Mouse (Mus musculus): Measurements from ENCODE around the gene Cfap157. TPM values are rescaled to one million over a fixed set of nuclear protein-coding genes. Genes with fewer than 3 reads are reported as not detected.
A peak's percentile ranks its signal among the peaks of the same experiment; 100 is the strongest.

The Cfap157 gene
- not detected in 2 replicates for polyA plus RNA-seq (2015; fragmentation: Nextera tagmentation; extraction: Ambion mirVana)

DNA sequence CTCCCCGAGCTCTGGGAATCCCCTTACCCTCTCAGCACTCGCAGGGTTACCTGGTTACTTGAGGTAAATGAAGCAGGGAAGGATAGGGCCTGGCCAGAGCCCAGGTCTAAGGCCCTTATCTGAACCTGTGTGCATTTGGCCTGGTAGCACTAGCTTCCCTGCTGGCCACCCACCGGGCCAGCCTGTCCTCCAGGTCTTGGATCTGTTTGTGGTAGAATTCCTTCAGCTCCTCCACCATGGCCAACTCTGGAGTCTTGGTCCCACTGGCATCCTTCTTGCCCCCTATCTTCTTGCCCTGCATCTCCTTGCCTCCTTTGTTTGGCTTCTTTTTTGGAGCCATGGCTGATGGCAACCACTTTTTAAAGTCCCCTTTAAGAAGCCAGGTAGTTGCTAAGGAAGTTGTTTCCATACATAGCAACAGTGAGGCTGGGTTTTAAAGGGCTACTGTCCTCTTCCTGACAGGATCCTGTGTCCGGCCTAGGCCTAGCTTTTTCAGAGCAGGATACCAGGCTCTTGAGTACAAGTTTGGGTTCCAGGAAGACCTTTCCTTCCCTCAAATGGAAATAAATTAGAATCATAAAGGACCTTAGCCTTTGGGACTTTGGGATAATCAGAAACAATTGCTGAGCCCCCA, at the start of gene Cfap157:
Gene Cfap157, minus strand, starts transcription at position 381 of the 634 bp plus-strand sequence.
- 53% methylated on average over 4 of the region's 4 CpGs for WGBS (ENCODE audit: insufficient replicate concordance)
- no peak within 1 kb of the TSS for H3K4me3 ChIP-seq (replicated peaks)
- no peak for ATAC-seq (ENCODE audit: insufficient read depth)
- H3K4me2 ChIP-seq = no peak within 1 kb of the TSS
- no peak within 1 kb of the TSS for H3K9ac ChIP-seq
- H3K36me3 ChIP-seq (replicated peaks) = no peaks in the 10 kb centered on the region
- H3K4me1 ChIP-seq (replicated peaks) = no peaks in the 10 kb centered on the region; the same call in 1 of the 2 replicates
- no peaks in the 10 kb centered on the region for H3K9me3 ChIP-seq (replicated peaks)
- no peak within 1 kb of the TSS for H3K27ac ChIP-seq (replicated peaks)
- no peaks in the 10 kb centered on the region for H3K27me3 ChIP-seq

DNA sequence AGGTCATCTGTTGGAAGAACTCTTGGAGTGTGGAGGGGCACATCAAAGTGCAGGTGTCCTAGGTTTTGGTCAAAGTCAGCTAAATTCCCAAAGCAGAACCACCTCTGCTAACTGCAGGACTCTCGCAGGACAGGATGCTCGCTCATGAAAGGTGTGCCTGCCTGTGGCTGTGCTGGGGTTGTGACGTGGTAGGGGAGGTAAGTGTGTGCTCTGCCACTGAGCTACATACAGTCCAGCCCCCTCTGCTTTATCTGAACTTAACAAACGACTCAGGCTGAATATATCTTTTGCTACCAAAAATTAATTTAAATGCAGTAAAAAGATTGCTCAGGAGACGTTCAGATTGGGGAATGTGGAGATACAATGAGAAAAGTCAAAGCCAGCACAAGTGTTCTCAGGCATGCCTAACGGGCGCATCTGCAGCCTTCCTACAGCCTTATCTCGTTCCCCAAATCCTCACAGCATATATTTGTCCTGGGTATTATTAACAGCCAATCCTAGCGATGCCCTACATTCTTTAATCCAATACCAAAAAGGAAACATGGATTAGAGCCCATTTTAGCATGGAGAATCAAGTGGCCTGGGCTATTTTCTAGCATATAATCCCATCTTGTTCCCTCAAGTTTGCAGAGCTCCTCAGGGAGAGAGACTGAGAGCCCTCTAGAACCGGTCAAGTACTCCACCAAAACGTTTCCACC, 44.9 kb upstream of the Cfap157 start:
- no peak overlapping the region for H3K4me3 ChIP-seq (replicated peaks)
- H3K9ac ChIP-seq = no peak overlapping the region
- no peak overlapping the region for H3K27ac ChIP-seq (replicated peaks)
- H3K4me1 ChIP-seq (replicated peaks) = peaks cover 3% of the 10 kb centered on the region; the same call in 1 of the 2 replicates
- no peaks in the 10 kb centered on the region for H3K27me3 ChIP-seq
- WGBS (ENCODE audit: insufficient replicate concordance) = 34% methylated on average over 11 of the region's 11 CpGs
- no peaks in the 10 kb centered on the region for H3K9me3 ChIP-seq (replicated peaks)
- no peak overlapping the region for H3K4me2 ChIP-seq
- no peaks in the 10 kb centered on the region for H3K36me3 ChIP-seq (replicated peaks)
- no peak for ATAC-seq (ENCODE audit: insufficient read depth)

DNA sequence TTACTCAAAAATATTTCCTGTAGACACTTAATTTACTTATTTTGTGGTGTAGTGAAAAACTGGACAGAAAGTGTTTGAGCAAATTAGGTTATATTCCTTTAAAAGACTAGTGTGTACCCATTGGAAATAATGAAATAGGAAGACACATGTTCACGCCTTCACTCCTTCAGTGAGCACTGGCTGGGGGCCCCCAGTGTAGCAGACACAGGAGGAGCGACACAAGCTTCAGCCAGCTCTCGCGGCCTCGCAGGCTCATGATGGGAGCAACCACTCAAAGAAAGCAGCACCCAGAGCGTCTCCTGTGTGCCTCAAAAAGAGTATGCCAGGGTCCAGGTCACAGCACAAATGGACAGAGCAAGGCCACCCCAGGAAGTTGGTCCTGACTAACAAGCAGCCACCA, 41.6 kb upstream of the Cfap157 start:
- H3K4me3 ChIP-seq (replicated peaks) = no peak overlapping the region
- no peaks in the 10 kb centered on the region for H3K9me3 ChIP-seq (replicated peaks)
- no peak for ATAC-seq (ENCODE audit: insufficient read depth)
- H3K9ac ChIP-seq = no peak overlapping the region
- no peak overlapping the region for H3K4me2 ChIP-seq
- H3K4me1 ChIP-seq (replicated peaks) = peaks cover 3% of the 10 kb centered on the region; the same call in 1 of the 2 replicates
- H3K27me3 ChIP-seq = no peaks in the 10 kb centered on the region
- H3K27ac ChIP-seq (replicated peaks) = no peak overlapping the region
- no peaks in the 10 kb centered on the region for H3K36me3 ChIP-seq (replicated peaks)
- 72% methylated on average over 6 of the region's 6 CpGs for WGBS (ENCODE audit: insufficient replicate concordance)

DNA sequence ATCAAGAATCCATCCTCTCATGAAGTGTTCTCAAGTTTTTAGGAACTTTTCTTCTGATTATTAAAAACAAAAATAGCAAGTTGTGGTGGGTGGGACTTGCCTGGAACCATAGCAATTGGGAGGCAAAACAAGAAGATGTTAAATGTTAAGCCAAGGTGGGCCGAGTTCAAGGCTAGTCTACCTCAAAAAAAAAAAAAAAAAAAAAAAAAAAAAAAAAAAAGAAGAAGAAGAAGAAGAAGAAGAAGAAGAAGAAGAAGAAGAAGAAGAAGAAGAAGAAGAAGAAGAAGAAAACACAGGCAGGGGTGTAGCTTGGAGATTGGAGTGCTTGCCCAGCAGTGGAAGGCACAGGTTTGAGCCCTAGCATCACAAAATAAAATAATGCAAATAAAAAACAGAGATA, 40.5 kb upstream of the Cfap157 start:
- ATAC-seq (ENCODE audit: insufficient read depth) = no peak
- 71% methylated on average over 1 of the region's 1 CpGs for WGBS (ENCODE audit: insufficient replicate concordance)
- Histone ChIP-seq H3K27me3 (no peaks in the 10 kb centered on the region), H3K27ac (replicated peaks) (no peak overlapping the region), H3K36me3 (replicated peaks) (no peaks in the 10 kb centered on the region), H3K9ac (no peak overlapping the region), H3K4me2 (no peak overlapping the region), H3K4me3 (replicated peaks) (no peak overlapping the region), H3K9me3 (replicated peaks) (no peaks in the 10 kb centered on the region), H3K4me1 (replicated peaks) (peaks cover 3% of the 10 kb centered on the region; the same call in 1 of the 2 replicates)

DNA sequence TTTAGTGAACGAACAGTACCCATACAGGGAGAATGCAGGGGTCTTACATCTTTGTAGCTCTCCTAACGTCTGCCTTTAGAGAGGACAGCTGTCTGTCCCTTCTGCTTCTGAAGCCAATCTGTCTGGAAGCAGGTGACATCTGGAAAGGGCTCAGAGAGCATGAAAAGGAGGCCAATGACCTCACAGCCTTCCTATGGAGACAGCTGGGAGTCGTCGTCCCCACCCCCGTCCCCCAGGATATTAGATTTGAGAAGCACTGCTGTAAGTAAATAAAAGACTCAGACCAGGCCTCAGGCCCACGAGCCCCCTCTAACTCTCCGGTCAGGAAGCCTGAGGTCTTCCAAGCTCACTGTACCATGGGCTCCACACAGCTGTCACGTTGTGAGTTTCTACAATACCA, 40.0 kb upstream of the Cfap157 start:
- H3K9me3 ChIP-seq (replicated peaks) = no peaks in the 10 kb centered on the region
- no peak overlapping the region for H3K4me2 ChIP-seq
- no peaks in the 10 kb centered on the region for H3K27me3 ChIP-seq
- WGBS (ENCODE audit: insufficient replicate concordance) = 58% methylated on average over 8 of the region's 8 CpGs
- H3K4me3 ChIP-seq (replicated peaks) = no peak overlapping the region
- H3K4me1 ChIP-seq (replicated peaks) = peaks cover 3% of the 10 kb centered on the region; the same call in 1 of the 2 replicates
- no peak for ATAC-seq (ENCODE audit: insufficient read depth)
- H3K27ac ChIP-seq (replicated peaks) = no peak overlapping the region
- H3K9ac ChIP-seq = no peak overlapping the region
- no peaks in the 10 kb centered on the region for H3K36me3 ChIP-seq (replicated peaks)

DNA sequence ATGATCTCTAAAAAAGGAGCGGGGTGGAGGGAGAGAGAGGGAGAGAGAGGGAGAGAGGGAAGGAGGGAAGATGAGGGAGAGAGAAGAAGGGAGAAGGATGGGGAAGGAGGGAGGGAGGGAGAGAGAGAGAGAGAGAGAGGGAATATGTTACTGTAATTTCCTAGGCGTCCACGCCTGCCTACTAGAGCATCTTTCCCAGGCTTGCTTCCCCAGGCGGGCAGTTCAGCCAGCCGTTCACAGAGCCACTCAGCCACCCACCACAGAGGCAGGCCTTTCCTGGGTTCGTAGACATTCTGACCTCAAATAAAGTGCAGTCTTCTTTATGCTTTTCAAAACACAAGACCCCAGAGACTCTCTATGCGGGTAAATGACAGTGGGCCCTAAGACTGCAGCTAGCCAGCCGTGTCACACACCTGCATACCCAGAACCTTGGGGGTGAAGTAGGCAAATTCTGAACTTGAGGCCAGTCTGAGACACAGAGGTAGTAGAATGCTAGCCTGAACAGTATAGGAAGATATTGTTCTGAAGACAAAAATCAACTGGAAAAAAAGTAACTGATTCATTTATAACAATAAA, 39.4 kb upstream of the Cfap157 start:
- Histone ChIP-seq H3K4me1 (replicated peaks) (peaks cover 3% of the 10 kb centered on the region; the same call in 1 of the 2 replicates), H3K9me3 (replicated peaks) (no peaks in the 10 kb centered on the region), H3K4me3 (replicated peaks) (no peak overlapping the region), H3K36me3 (replicated peaks) (no peaks in the 10 kb centered on the region), H3K27ac (replicated peaks) (no peak overlapping the region), H3K27me3 (no peaks in the 10 kb centered on the region), H3K4me2 (no peak overlapping the region), H3K9ac (no peak overlapping the region)
- ATAC-seq (ENCODE audit: insufficient read depth) = no peak
- WGBS (ENCODE audit: insufficient replicate concordance) = 69% methylated on average over 8 of the region's 8 CpGs

DNA sequence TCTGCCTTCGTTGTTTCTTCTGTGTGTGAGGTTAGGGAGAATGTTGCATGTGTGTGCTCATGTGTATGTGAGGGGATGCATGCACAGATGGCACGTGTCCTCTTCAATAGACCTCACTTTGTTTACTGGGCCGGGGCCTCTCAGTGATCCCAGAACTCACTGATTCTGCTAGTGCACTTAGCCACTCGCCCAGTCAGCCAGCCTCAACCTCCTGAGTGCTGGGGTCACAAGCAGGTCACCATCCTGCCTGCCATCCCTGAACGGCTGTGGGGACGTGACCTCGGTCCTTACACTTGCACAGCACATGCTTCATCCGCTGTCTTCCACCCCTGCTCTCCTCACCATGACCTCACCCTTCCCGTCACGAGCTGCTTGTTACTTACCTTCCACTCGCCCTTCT, 38.9 kb upstream of the Cfap157 start:
- ATAC-seq (ENCODE audit: insufficient read depth) = no peak
- 57% methylated on average over 11 of the region's 11 CpGs for whole genome bisulfite sequencing (ENCODE audit: insufficient replicate concordance)
- Histone ChIP-seq H3K27me3 (no peaks in the 10 kb centered on the region), H3K9me3 (replicated peaks) (no peaks in the 10 kb centered on the region), H3K36me3 (replicated peaks) (no peaks in the 10 kb centered on the region), H3K27ac (replicated peaks) (no peak overlapping the region), H3K4me1 (replicated peaks) (peaks cover 3% of the 10 kb centered on the region; the same call in 1 of the 2 replicates), H3K9ac (no peak overlapping the region), H3K4me2 (no peak overlapping the region), H3K4me3 (replicated peaks) (no peak overlapping the region)

DNA sequence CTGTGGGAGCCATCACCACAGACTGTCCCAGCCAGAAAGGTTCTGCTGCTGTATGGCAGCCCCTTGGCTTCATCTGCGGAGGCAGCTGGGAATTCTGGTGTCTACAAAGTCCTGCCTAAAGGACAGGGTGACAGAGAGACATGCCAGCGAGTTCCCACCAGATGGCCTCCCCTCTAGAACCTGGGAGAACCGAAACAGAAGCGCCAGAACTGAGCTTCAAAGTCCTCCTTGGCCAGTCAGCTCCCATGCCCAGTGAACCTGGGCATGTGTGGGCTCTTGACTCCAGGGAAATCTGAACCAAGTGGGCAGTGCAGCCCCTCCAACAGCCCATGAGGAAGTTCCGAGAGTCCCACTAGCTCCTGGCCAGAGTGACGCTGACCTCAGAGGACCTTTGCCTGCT, 38.4 kb upstream of the Cfap157 start:
- no peak overlapping the region for H3K27ac ChIP-seq (replicated peaks)
- ATAC-seq (ENCODE audit: insufficient read depth) = no peak
- no peak overlapping the region for H3K4me2 ChIP-seq
- H3K27me3 ChIP-seq = no peaks in the 10 kb centered on the region
- WGBS (ENCODE audit: insufficient replicate concordance) = 78% methylated on average over 6 of the region's 6 CpGs
- H3K9me3 ChIP-seq (replicated peaks) = no peaks in the 10 kb centered on the region
- H3K36me3 ChIP-seq (replicated peaks) = no peaks in the 10 kb centered on the region
- H3K9ac ChIP-seq = no peak overlapping the region
- no peak overlapping the region for H3K4me3 ChIP-seq (replicated peaks)
- H3K4me1 ChIP-seq (replicated peaks) = peaks cover 3% of the 10 kb centered on the region; the same call in 1 of the 2 replicates

DNA sequence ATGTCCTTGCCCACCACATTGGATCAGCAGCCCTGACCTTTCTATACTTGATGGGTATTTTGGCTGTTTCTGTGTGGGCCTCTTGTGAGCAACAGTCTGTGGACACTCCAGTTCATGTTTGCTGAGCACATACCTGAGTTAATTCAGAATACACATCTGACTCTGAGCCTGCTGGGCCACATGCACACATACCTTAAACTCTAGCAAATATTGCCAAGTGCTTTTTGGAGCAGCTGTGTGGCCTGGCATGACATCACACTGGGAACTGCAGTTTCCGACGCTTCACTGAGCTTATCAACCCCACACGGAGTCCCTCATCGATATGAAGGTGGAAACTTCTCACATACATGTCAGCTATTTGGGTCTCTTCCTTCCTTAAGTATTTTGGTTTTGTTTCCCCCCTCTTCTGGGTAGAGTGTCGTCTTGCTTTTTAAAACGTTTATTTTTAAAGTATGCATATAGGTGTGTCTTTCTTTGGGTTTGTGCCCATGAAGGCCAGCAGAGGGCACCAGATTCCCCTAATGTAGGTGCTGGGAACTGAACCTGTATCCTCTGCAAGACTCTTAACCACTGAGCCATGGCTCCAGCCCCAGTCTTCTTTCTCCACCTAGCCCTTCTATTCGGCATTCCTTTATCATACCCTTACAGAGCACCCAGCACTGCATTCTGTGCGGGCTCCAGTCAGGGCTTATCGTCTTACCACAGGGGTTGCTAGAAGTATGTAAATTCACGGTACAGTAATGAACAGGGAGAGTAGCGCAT, 37.0 kb upstream of the Cfap157 start:
- H3K4me2 ChIP-seq = no peak overlapping the region
- H3K27me3 ChIP-seq = no peaks in the 10 kb centered on the region
- H3K9ac ChIP-seq = no peak overlapping the region
- ATAC-seq (ENCODE audit: insufficient read depth) = peak; percentile 28; the same call in 1 of the 2 replicates
- WGBS (ENCODE audit: insufficient replicate concordance) = 46% methylated on average over 11 of the region's 11 CpGs
- no peak overlapping the region for H3K4me3 ChIP-seq (replicated peaks)
- H3K4me1 ChIP-seq (replicated peaks) = peaks cover 3% of the 10 kb centered on the region; the same call in 1 of the 2 replicates
- H3K27ac ChIP-seq (replicated peaks) = no peak overlapping the region
- no peaks in the 10 kb centered on the region for H3K9me3 ChIP-seq (replicated peaks)
- H3K36me3 ChIP-seq (replicated peaks) = no peaks in the 10 kb centered on the region

DNA sequence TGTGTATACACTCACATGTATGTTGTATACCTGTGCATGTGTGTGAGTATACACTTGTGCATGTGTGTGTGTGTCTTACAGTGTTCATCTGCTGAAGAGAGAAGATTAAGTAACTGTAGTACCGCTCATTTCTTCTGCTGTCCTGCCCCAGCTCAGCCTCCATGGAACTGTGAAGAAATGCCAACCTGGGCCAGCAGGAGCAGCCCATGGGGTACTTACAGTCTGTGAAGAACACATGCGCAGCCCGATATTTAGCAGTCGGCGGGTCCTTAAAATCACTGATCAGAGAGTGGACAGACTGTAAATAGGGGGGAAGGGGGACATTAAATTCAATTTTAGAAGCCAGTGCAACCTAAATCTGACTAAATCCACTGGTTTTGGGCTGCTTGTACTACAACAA, 34.0 kb upstream of the Cfap157 start:
- Histone ChIP-seq H3K27ac (replicated peaks) (no peak overlapping the region), H3K9me3 (replicated peaks) (no peaks in the 10 kb centered on the region), H3K4me3 (replicated peaks) (no peak overlapping the region), H3K27me3 (no peaks in the 10 kb centered on the region), H3K4me2 (no peak overlapping the region), H3K36me3 (replicated peaks) (no peaks in the 10 kb centered on the region), H3K9ac (no peak overlapping the region), H3K4me1 (replicated peaks) (peaks cover 3% of the 10 kb centered on the region; the same call in 1 of the 2 replicates)
- WGBS (ENCODE audit: insufficient replicate concordance) = 86% methylated on average over 5 of the region's 5 CpGs
- ATAC-seq (ENCODE audit: insufficient read depth) = no peak

DNA sequence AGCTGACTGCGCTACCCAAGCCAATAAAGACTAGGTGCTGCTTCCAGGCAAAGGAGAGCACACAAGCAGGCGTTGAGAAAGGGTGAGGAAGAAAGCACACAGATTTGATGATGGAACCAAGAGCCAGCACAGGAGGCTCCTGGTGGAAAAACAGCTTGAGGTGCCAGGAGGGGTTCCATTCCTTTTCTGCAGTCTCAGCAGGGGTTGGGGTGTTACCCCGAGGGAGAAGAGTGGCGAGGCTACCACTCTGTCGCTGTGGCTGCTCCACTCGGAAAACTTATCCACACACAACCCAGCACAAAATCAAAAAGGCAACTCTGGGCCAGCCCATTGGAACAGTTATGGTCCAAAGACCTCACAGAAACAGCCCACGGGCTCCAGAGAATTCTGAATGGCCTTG, 33.4 kb upstream of the Cfap157 start:
- WGBS (ENCODE audit: insufficient replicate concordance) = 67% methylated on average over 7 of the region's 7 CpGs

More for the DNA sequence above, 33.4 kb upstream of the Cfap157 start:
- no peaks in the 10 kb centered on the region for H3K36me3 ChIP-seq (replicated peaks)
- no peak overlapping the region for H3K4me2 ChIP-seq
- H3K4me1 ChIP-seq (replicated peaks) = peaks cover 3% of the 10 kb centered on the region; the same call in 1 of the 2 replicates
- H3K4me3 ChIP-seq (replicated peaks) = no peak overlapping the region
- ATAC-seq (ENCODE audit: insufficient read depth) = no peak
- H3K9ac ChIP-seq = no peak overlapping the region
- no peaks in the 10 kb centered on the region for H3K27me3 ChIP-seq
- H3K27ac ChIP-seq (replicated peaks) = no peak overlapping the region
- no peaks in the 10 kb centered on the region for H3K9me3 ChIP-seq (replicated peaks)

Data from liver, embryonic 15.5 days (tissue).